Mouse (Mus musculus) neural tube, embryonic 11.5 days (tissue): ENCODE results near the gene Pi4k2b. TPM values are rescaled to one million over a fixed set of nuclear protein-coding genes. Genes with fewer than 3 reads are reported as not detected.
"Not testable (repeated sequence)": the region's sequence is repeated elsewhere in the genome, so short reads cannot be mapped to it uniquely, and the experiment has no call there.

Source experiments
- ATAC-seq: fragments of 200-750 bp; cut with Nextera tagmentation; 2 replicates; pipeline ENCODE4 v1.8.0; 2017; ENCODE audit warnings: moderate number of reproducible peaks, mild to moderate bottlenecking, moderate TSS enrichment, moderate library complexity; ENCODE audit not compliant: insufficient read depth, low FRiP score, low TSS enrichment
- DNase-seq: peaks from one replicate; pipeline ENCODE4 v3.0.0-alpha.2; 2015; ENCODE audit warnings: low spot score
- H3K27ac ChIP-seq: fragments of 300-500 bp; sonication (generic); 2 replicates; pipeline ENCODE4 v1.5.1; 2014; ENCODE audit warnings: low read depth, mild to moderate bottlenecking, low read length
- H3K27me3 ChIP-seq: fragments of 300-500 bp; sonication (generic); 2 replicates; pipeline ENCODE4 v1.6.1; 2014; ENCODE audit warnings: mild to moderate bottlenecking, low read length, mixed read lengths; ENCODE audit not compliant: control insufficient read depth, insufficient read depth
- H3K36me3 ChIP-seq: fragments of 300-500 bp; sonication (generic); 2 replicates; pipeline ENCODE4 v1.6.1; 2014; ENCODE audit warnings: mild to moderate bottlenecking, low read length, moderate library complexity, mixed read lengths; ENCODE audit not compliant: control insufficient read depth, insufficient read depth
- H3K4me1 ChIP-seq: fragments of 300-500 bp; sonication (generic); 2 replicates; pipeline ENCODE4 v1.6.1; 2014; ENCODE audit warnings: low read length, mixed read lengths; ENCODE audit not compliant: control insufficient read depth, insufficient read depth
- H3K4me2 ChIP-seq: fragments of 300-500 bp; sonication (generic); 2 replicates; pipeline ENCODE4 v1.6.1; 2014; ENCODE audit warnings: low read depth, mild to moderate bottlenecking, moderate library complexity
- H3K4me3 ChIP-seq: fragments of 300-500 bp; sonication (generic); 2 replicates; pipeline ENCODE4 v1.5.1; 2014; ENCODE audit warnings: low read depth, low read length
- H3K9ac ChIP-seq: fragments of 300-500 bp; sonication (generic); 2 replicates; pipeline ENCODE4 v1.6.1; 2014; ENCODE audit warnings: mild to moderate bottlenecking, low read length
- H3K9me3 ChIP-seq: fragments of 300-500 bp; sonication (generic); 2 replicates; pipeline ENCODE4 v1.6.1; 2016; ENCODE audit warnings: low read length; ENCODE audit not compliant: control insufficient read depth
- WGBS: fragments of 180-500 bp; shearing (Covaris S2); extraction: QIAGEN DNeasy Blood & Tissue Kit; methylation state at CpG from one replicate; pipeline ENCODE4 v1.1.7; 2014; 5-methylcytosine and 5-hydroxymethylcytosine counted together
- polyA plus RNA-seq: library from polyadenylated mRNA; unstranded; fragments of >200 nt; fragmentation: Nextera tagmentation; extraction: Ambion mirVana; gene quantifications from 2 replicates; pipeline ENCODE4 v1.2.1, GENCODE M21; 2014

The Pi4k2b gene
- 22.4 and 24.5 TPM in 2 replicates for polyA plus RNA-seq

GRCm38 (mm10) chr5:52741391-52742111, at the start of gene Pi4k2b:
Pi4k2b (plus strand) TSS chr5:52741574.
- Histone ChIP-seq H3K27ac (no peak within 1 kb of the TSS), H3K9me3 (no peaks in the 10 kb centered on the region), H3K4me1 (no peaks in the 10 kb centered on the region), H3K9ac (peak within 1 kb of the TSS; percentile 68), H3K36me3 (no peaks in the 10 kb centered on the region), H3K4me3 (peak within 1 kb of the TSS; percentile 66), H3K4me2 (peak within 1 kb of the TSS; percentile 38), H3K27me3 (no peaks in the 10 kb centered on the region)
- WGBS, result under 1% methylated on average over 56 of the region's 75 CpGs
- peak; percentile 91 for ATAC-seq
- DNase-seq, result peak; percentile 88

GRCm38 (mm10) chr5:52697291-52697690, 44.1 kb upstream of the Pi4k2b start:
- Histone ChIP-seq H3K4me1 (no peaks in the 10 kb centered on the region), H3K4me3 (no peak overlapping the region), H3K9ac (no peak overlapping the region), H3K4me2 (no peak overlapping the region), H3K9me3 (no peaks in the 10 kb centered on the region), H3K27me3 (no peaks in the 10 kb centered on the region), H3K36me3 (no peaks in the 10 kb centered on the region), H3K27ac (no peak overlapping the region)
- ATAC-seq (no peak), DNase-seq (no peak)
- WGBS, result 97% methylated on average over 1 of the region's 1 CpGs

GRCm38 (mm10) chr5:52697882-52698440, 43.4 kb upstream of the Pi4k2b start:
- H3K4me1 ChIP-seq, ATAC-seq, H3K27ac ChIP-seq, H3K36me3 ChIP-seq, H3K4me3 ChIP-seq, H3K9ac ChIP-seq, H3K9me3 ChIP-seq, H3K27me3 ChIP-seq, DNase-seq, H3K4me2 ChIP-seq: not testable (repeated sequence)
- 88% methylated on average over 7 of the region's 7 CpGs for WGBS

- Histone ChIP-seq H3K27ac (no peak overlapping the region), H3K4me1 (no peaks in the 10 kb centered on the region), H3K9me3 (no peaks in the 10 kb centered on the region), H3K4me2 (no peak overlapping the region), H3K4me3 (no peak overlapping the region), H3K9ac (no peak overlapping the region), H3K27me3 (no peaks in the 10 kb centered on the region), H3K36me3 (no peaks in the 10 kb centered on the region)
- WGBS, result 75% methylated on average over 4 of the region's 4 CpGs
- no peak for DNase-seq
- no peak for ATAC-seq
Measured at GRCm38 (mm10) chr5:52704562-52704961, 36.8 kb upstream of the Pi4k2b start.

GRCm38 (mm10) chr5:52712704-52713103, 28.7 kb upstream of the Pi4k2b start:
- Histone ChIP-seq H3K4me1 (no peaks in the 10 kb centered on the region), H3K27ac (no peak overlapping the region), H3K4me2 (no peak overlapping the region), H3K9ac (no peak overlapping the region), H3K36me3 (no peaks in the 10 kb centered on the region), H3K4me3 (no peak overlapping the region), H3K9me3 (no peaks in the 10 kb centered on the region), H3K27me3 (no peaks in the 10 kb centered on the region)
- DNase-seq, result no peak
- no peak for ATAC-seq

- 76% methylated on average over 5 of the region's 5 CpGs for WGBS
Measured at GRCm38 (mm10) chr5:52716742-52717448, 24.5 kb upstream of the Pi4k2b start.

GRCm38 (mm10) chr5:52721003-52721402, 20.4 kb upstream of the Pi4k2b start:
- ATAC-seq (no peak), DNase-seq (no peak)
- whole genome bisulfite sequencing, result 94% methylated on average over 8 of the region's 8 CpGs
- no peaks in the 10 kb centered on the region for H3K4me1 ChIP-seq
- H3K4me3 ChIP-seq, result no peak overlapping the region
- H3K27me3 ChIP-seq, result no peaks in the 10 kb centered on the region
- H3K4me2 ChIP-seq, result no peak overlapping the region
- no peak overlapping the region for H3K27ac ChIP-seq
- no peaks in the 10 kb centered on the region for H3K9me3 ChIP-seq
- no peaks in the 10 kb centered on the region for H3K36me3 ChIP-seq
- no peak overlapping the region for H3K9ac ChIP-seq

More at GRCm38 (mm10) chr5:52716742-52717448, 24.5 kb upstream of the Pi4k2b start:
- Histone ChIP-seq H3K4me3 (no peak overlapping the region), H3K4me2 (no peak overlapping the region), H3K27ac (no peak overlapping the region), H3K27me3 (no peaks in the 10 kb centered on the region), H3K36me3 (no peaks in the 10 kb centered on the region), H3K4me1 (no peaks in the 10 kb centered on the region), H3K9me3 (no peaks in the 10 kb centered on the region), H3K9ac (no peak overlapping the region)
- no peak for ATAC-seq
- no peak for DNase-seq

- Histone ChIP-seq H3K4me3 (no peak overlapping the region), H3K27me3 (no peaks in the 10 kb centered on the region), H3K4me1 (no peaks in the 10 kb centered on the region), H3K9me3 (no peaks in the 10 kb centered on the region), H3K4me2 (no peak overlapping the region), H3K9ac (no peak overlapping the region), H3K27ac (no peak overlapping the region), H3K36me3 (no peaks in the 10 kb centered on the region)
- ATAC-seq, result no peak
- DNase-seq, result no peak
- 81% methylated on average over 5 of the region's 5 CpGs for WGBS
Measured at GRCm38 (mm10) chr5:52727747-52728146, 13.6 kb upstream of the Pi4k2b start.
